Mouse (Mus musculus) cerebellum, postnatal 36 days (tissue): ENCODE data around the gene Fam78b.

ENCODE experiments used
- DNase-seq, 2 experiments: peaks; one replicate each; pipeline ENCODE4 v3.0.0; 2021 to 2022; ENCODE audit warnings: mixed read lengths in 2 of 2

Gene Fam78b

GRCm38 (mm10) chr1:167098741-167099140, 97.5 kb downstream of the Fam78b start:
- peak; percentile 73 to 80 for DNase-seq

- no peak for DNase-seq
Observed at GRCm38 (mm10) chr1:167102046-167102445, 100.8 kb downstream of the Fam78b start.

- no peak for DNase-seq
Observed at GRCm38 (mm10) chr1:167102566-167102965, 101.3 kb downstream of the Fam78b start.

- no peak for DNase-seq
Observed at GRCm38 (mm10) chr1:167104956-167105626, 103.9 kb downstream of the Fam78b start.

GRCm38 (mm10) chr1:167105916-167106315, 104.7 kb downstream of the Fam78b start:
- DNase-seq, result no peak

GRCm38 (mm10) chr1:167108973-167109509, 107.8 kb downstream of the Fam78b start:
- DNase-seq, result no peak

GRCm38 (mm10) chr1:167114363-167115050, 113.3 kb downstream of the Fam78b start:
- peak in 1 of 2 experiments; percentile 10 for DNase-seq

GRCm38 (mm10) chr1:167115121-167115520, 113.9 kb downstream of the Fam78b start:
- DNase-seq, result peak; percentile 38 to 40

- no peak for DNase-seq
Observed at GRCm38 (mm10) chr1:167116733-167117132, 115.5 kb downstream of the Fam78b start.

GRCm38 (mm10) chr1:167118971-167119370, 117.8 kb downstream of the Fam78b start:
- no peak for DNase-seq

- no peak for DNase-seq
Observed at GRCm38 (mm10) chr1:167119439-167119838, 118.2 kb downstream of the Fam78b start.

- no peak for DNase-seq
Observed at GRCm38 (mm10) chr1:167122436-167122835, 121.2 kb downstream of the Fam78b start.

- no peak for DNase-seq
Observed at GRCm38 (mm10) chr1:167123551-167123950, 122.3 kb downstream of the Fam78b start.

- DNase-seq, result no peak
Observed at GRCm38 (mm10) chr1:167125870-167126269, 124.7 kb downstream of the Fam78b start.

- no peak for DNase-seq
Observed at GRCm38 (mm10) chr1:167126292-167126691, 125.1 kb downstream of the Fam78b start.

GRCm38 (mm10) chr1:167135748-167136147, 134.5 kb downstream of the Fam78b start:
- DNase-seq, result no peak
